Mouse (Mus musculus) MEL (cell line): ENCODE data around the gene Faf1. TPM values are rescaled to one million over a fixed set of nuclear protein-coding genes. Genes with fewer than 3 reads are reported as not detected.

ENCODE experiments used
- DNase-seq: peaks from one replicate; pipeline ENCODE4 v3.0.0; 2011; ENCODE audit warnings: low read depth, low spot score
- H3K27ac ChIP-seq: 2 replicates; pipeline ENCODE4 v1.5.1; 2012; ENCODE audit warnings: low read depth, mild to moderate bottlenecking, control low read depth, low read length, moderate library complexity; ENCODE audit not compliant: control insufficient read depth
- H3K27me3 ChIP-seq, 2 experiments: fragments of 150-350 bp in 1 of 2; sonication (generic) in 1 of 2; 2 replicates each; pipeline ENCODE4 v1.6.1; 2012; ENCODE audit warnings: low read length in 2 of 2, mild to moderate bottlenecking in 2 of 2, improper control_type of control experiment in 1 of 2, moderate library complexity in 1 of 2; ENCODE audit not compliant: insufficient read depth in 2 of 2, control insufficient read depth in 1 of 2
- H3K36me3 ChIP-seq, 2 experiments: 2 replicates each; pipeline ENCODE4 v1.6.1; 2012 to 2014; ENCODE audit warnings: low read length in 2 of 2, improper control_type of control experiment in 1 of 2, inconsistent platforms in 1 of 2, mild to moderate bottlenecking in 1 of 2; ENCODE audit not compliant: insufficient read depth in 2 of 2, control insufficient read depth in 1 of 2
- H3K4me1 ChIP-seq, 2 experiments: fragments of 150-350 bp in 1 of 2; sonication (generic) in 1 of 2; 2 replicates each; pipeline ENCODE4 v1.6.1; 2012; ENCODE audit warnings: low read length in 2 of 2, improper control_type of control experiment in 1 of 2, mild to moderate bottlenecking in 1 of 2; ENCODE audit not compliant: insufficient read depth in 2 of 2, control insufficient read depth in 1 of 2
- H3K4me3 ChIP-seq, 2 experiments: fragments of 150-350 bp in 1 of 2; sonication (generic) in 1 of 2; 2 replicates each; pipeline ENCODE4 v1.5.1; 2012; ENCODE audit warnings: low read depth in 2 of 2, low read length in 2 of 2, mild to moderate bottlenecking in 2 of 2, moderate library complexity in 2 of 2, control low read depth in 1 of 2, improper control_type of control experiment in 1 of 2; ENCODE audit not compliant: control insufficient read depth in 1 of 2, insufficient read depth in 1 of 2
- H3K79me2 ChIP-seq: 2 replicates; pipeline ENCODE4 v1.6.1; 2012; ENCODE audit warnings: mild to moderate bottlenecking, low read length, moderate library complexity; ENCODE audit not compliant: control insufficient read depth, poor library complexity, insufficient read depth
- H3K9ac ChIP-seq: 2 replicates; pipeline ENCODE4 v1.6.1; 2012; ENCODE audit warnings: low read depth, mild to moderate bottlenecking, control low read depth, low read length, moderate library complexity; ENCODE audit not compliant: control insufficient read depth, poor library complexity, severe bottlenecking
- H3K9me3 ChIP-seq: fragments of 150-350 bp; sonication (generic); replicated peaks from 2 replicates; pipeline ENCODE4 v1.6.1; 2012; ENCODE audit warnings: mild to moderate bottlenecking, low read length, improper control_type of control experiment, moderate library complexity; ENCODE audit not compliant: insufficient read depth
- BHLHE40 ChIP-seq: IDR thresholded peaks from 2 replicates; pipeline ENCODE4 v1.6.1; 2012; ENCODE audit warnings: low read depth, mild to moderate bottlenecking, inconsistent platforms, low read length, improper control_type of control experiment, borderline replicate concordance
- CHD1 ChIP-seq: IDR thresholded peaks from 2 replicates; pipeline ENCODE4 v1.6.1; 2012; ENCODE audit warnings: low read depth, mild to moderate bottlenecking, inconsistent platforms, low read length, improper control_type of control experiment
- CHD2 ChIP-seq: IDR thresholded peaks from 2 replicates; pipeline ENCODE4 v1.6.1; 2011; ENCODE audit warnings: low read length, improper control_type of control experiment
- CTCF ChIP-seq, 3 experiments: IDR thresholded peaks in 2 of 3; conservative IDR thresholded peaks in 1 of 3; 2 replicates each; pipeline ENCODE4 v1.5.1; 2011 to 2012; ENCODE audit warnings: low read length in 3 of 3, low read depth in 2 of 3, mild to moderate bottlenecking in 2 of 3, improper control_type of control experiment in 1 of 3, inconsistent platforms in 1 of 3, mixed read lengths in 1 of 3, moderate library complexity in 1 of 3; ENCODE audit not compliant: control insufficient read depth in 1 of 3, insufficient read depth in 1 of 3, poor library complexity in 1 of 3, severe bottlenecking in 1 of 3
- ELF1 ChIP-seq: IDR thresholded peaks from 2 replicates; pipeline ENCODE4 v1.6.1; 2014; ENCODE audit warnings: low read depth, mild to moderate bottlenecking, inconsistent platforms, low read length, improper control_type of control experiment, moderate library complexity
- EP300 ChIP-seq, 2 experiments: IDR thresholded peaks; 2 replicates each; pipeline ENCODE4 v1.6.1; 2011; ENCODE audit warnings: improper control_type of control experiment in 2 of 2, low read length in 2 of 2, low read depth in 1 of 2, mild to moderate bottlenecking in 1 of 2
- ETS1 ChIP-seq: IDR thresholded peaks from 2 replicates; pipeline ENCODE4 v1.6.1; 2012; ENCODE audit warnings: low read depth, mild to moderate bottlenecking, inconsistent platforms, low read length, improper control_type of control experiment, moderate library complexity
- GABPA ChIP-seq: IDR thresholded peaks from 2 replicates; pipeline ENCODE4 v1.6.1; 2012; ENCODE audit warnings: low read depth, mild to moderate bottlenecking, inconsistent platforms, low read length, improper control_type of control experiment, moderate library complexity
- HCFC1 ChIP-seq: IDR thresholded peaks from 2 replicates; pipeline ENCODE4 v1.6.1; 2012; ENCODE audit warnings: low read depth, mild to moderate bottlenecking, inconsistent platforms, low read length, improper control_type of control experiment, moderate library complexity
- KAT2A ChIP-seq: conservative IDR thresholded peaks from 2 replicates; pipeline ENCODE4 v1.6.1; 2012; ENCODE audit warnings: low read depth, low read length, improper control_type of control experiment, inconsistent platforms
- MAFK ChIP-seq: IDR thresholded peaks from 2 replicates; pipeline ENCODE4 v1.6.1; 2011; ENCODE audit warnings: low read depth, mild to moderate bottlenecking, low read length, improper control_type of control experiment, borderline replicate concordance
- MAX ChIP-seq: IDR thresholded peaks from 2 replicates; pipeline ENCODE4 v1.6.1; 2011; ENCODE audit warnings: low read length, improper control_type of control experiment
- MAZ ChIP-seq: IDR thresholded peaks from 2 replicates; pipeline ENCODE4 v1.6.1; 2012; ENCODE audit warnings: low read depth, mild to moderate bottlenecking, inconsistent platforms, low read length, improper control_type of control experiment
- NRF1 ChIP-seq: IDR thresholded peaks from 2 replicates; pipeline ENCODE4 v1.6.1; 2014; ENCODE audit warnings: low read depth, mild to moderate bottlenecking, inconsistent platforms, low read length, improper control_type of control experiment, moderate library complexity; ENCODE audit not compliant: poor library complexity, insufficient read depth, severe bottlenecking
- POLR2AphosphoS2 ChIP-seq: IDR thresholded peaks from 2 replicates; pipeline ENCODE4 v1.6.1; 2011; ENCODE audit warnings: low read length, improper control_type of control experiment
- RAD21 ChIP-seq: IDR thresholded peaks from 2 replicates; pipeline ENCODE4 v1.6.1; 2011; ENCODE audit warnings: mild to moderate bottlenecking, low read depth, low read length, improper control_type of control experiment
- RCOR1 ChIP-seq: IDR thresholded peaks from 2 replicates; pipeline ENCODE4 v1.6.1; 2012; ENCODE audit warnings: low read depth, mild to moderate bottlenecking, inconsistent platforms, low read length, improper control_type of control experiment
- SIN3A ChIP-seq: IDR thresholded peaks from 2 replicates; pipeline ENCODE4 v1.6.1; 2012; ENCODE audit warnings: low read length, improper control_type of control experiment, inconsistent platforms
- SMC3 ChIP-seq: IDR thresholded peaks from 2 replicates; pipeline ENCODE4 v1.6.1; 2011; ENCODE audit warnings: low read depth, low read length, improper control_type of control experiment
- TAL1 ChIP-seq: IDR thresholded peaks from 2 replicates; pipeline ENCODE4 v1.6.1; 2012; ENCODE audit warnings: mild to moderate bottlenecking, inconsistent platforms, low read length, moderate library complexity, mixed read lengths
- UBTF ChIP-seq: IDR thresholded peaks from 2 replicates; pipeline ENCODE4 v1.6.1; 2012; ENCODE audit warnings: low read depth, mild to moderate bottlenecking, inconsistent platforms, low read length, improper control_type of control experiment, moderate library complexity, borderline replicate concordance; ENCODE audit not compliant: insufficient read depth
- USF1 ChIP-seq: IDR thresholded peaks from 2 replicates; pipeline ENCODE4 v1.6.1; 2014; ENCODE audit warnings: low read depth, mild to moderate bottlenecking, inconsistent platforms, low read length, improper control_type of control experiment, moderate library complexity
- ZKSCAN1 ChIP-seq: IDR thresholded peaks from 2 replicates; pipeline ENCODE4 v1.6.1; 2012; ENCODE audit warnings: low read depth, mild to moderate bottlenecking, inconsistent platforms, low read length, improper control_type of control experiment, moderate library complexity
- ZNF384 ChIP-seq: IDR thresholded peaks from 2 replicates; pipeline ENCODE4 v1.6.1; 2012; ENCODE audit warnings: low read depth, mild to moderate bottlenecking, inconsistent platforms, low read length, improper control_type of control experiment
- polyA plus RNA-seq, 2 experiments: library from polyadenylated mRNA; stranded (reverse) in 1 of 2; unstranded in 1 of 2; fragments of >175 nt in 1 of 2; fragments of >200 nt in 1 of 2; gene quantifications; 2 replicates each; pipeline versions ENCODE4 v1.2.1 to v1.2.4; 2012; ENCODE audit warnings: low replicate concordance in 2 of 2, low read depth in 1 of 2; ENCODE audit not compliant: insufficient read length in 2 of 2, insufficient read depth in 1 of 2, missing spikeins in 1 of 2
- total RNA-seq: library from RNA; depleted of rRNA; stranded (reverse); fragments of 300-350 nt; gene quantifications from 2 replicates; pipeline ENCODE4 v1.2.3, GENCODE M21; 2012

Faf1 gene
- total and polyA plus RNA-seq, 3 experiments: 36.5 to 37.6 TPM; not detected in 1

GRCm38 (mm10) chr4:109976273-109977147, 300.1 kb downstream of the Faf1 start:
- no peak for TF ChIP-seq CHD1
- no peak for TF ChIP-seq CHD2
- no peak for TF ChIP-seq TAL1
- TF ChIP-seq SIN3A: no peak
- no peak for TF ChIP-seq POLR2AphosphoS2
- no peak for TF ChIP-seq MAX
- no peak for TF ChIP-seq SMC3
- TF ChIP-seq ZNF384: no peak
- TF ChIP-seq NRF1: no peak
- TF ChIP-seq USF1: no peak
- no peak for TF ChIP-seq MAFK
- no peak for TF ChIP-seq CTCF (IDR thresholded peaks at IDR 0.05 in 2 of 3, conservative IDR thresholded peaks at IDR 0.05 in 1 of 3; ENCODE audit: control insufficient read depth in 1 of 3, insufficient read depth in 1 of 3, low read depth in 2 of 3, low read length in 3 of 3, poor library complexity in 1 of 3, severe bottlenecking in 1 of 3)
- TF ChIP-seq UBTF: no peak
- TF ChIP-seq BHLHE40: no peak
- DNase-seq: no peak
- no peaks in the 10 kb centered on the region for H3K9me3 ChIP-seq

DNA sequence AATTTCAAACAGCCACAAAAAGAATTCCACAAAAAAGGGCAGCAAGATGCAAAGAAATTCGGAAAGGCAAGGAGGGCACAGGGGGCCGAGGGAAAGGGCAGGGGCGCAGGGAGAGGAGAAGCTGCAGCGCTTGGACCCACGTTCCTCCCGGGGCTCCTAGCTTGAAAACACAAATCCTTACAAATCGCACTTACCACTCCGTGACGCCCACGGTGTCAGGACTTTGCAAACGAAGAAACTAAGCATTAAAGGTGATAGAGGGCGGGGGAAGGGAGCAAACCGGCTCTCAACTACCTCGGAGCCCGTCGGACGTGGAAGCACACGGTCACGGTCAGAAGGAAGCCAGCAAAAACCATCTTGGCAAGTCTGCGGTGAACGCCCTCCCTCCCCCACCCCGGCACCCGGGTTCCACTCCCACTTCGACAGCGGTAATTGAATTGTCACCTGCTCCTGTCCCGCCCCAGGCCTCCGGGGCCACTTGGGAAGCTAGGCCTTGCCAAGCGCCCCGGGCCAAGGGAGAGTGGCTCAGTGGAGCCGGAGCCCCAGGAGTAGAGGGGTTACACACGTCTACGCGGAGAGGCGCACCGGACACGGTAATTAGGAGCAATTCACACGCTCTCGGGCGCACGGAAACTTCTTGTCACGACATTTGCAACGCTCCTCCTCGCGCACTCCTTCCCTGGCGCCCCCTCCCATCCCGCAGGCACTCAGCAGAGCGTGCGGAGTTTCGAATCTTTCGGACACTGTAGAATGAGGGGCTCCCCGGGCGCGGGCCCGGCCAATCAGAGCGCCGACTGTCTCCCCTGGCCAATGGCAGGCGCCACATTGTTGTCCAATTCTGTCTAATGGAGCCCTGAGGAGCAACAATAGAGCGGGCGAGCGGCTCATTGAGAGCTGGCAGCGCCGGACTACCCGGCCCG, 301.0 kb downstream of the Faf1 start, which contains the start of gene Dmrta2:
Gene Dmrta2, plus strand, starts transcription at position 906 of the 920 bp plus-strand sequence.
- Histone ChIP-seq H3K36me3 (no peaks in the 10 kb centered on the region), H3K27ac (no peak within 1 kb of the TSS), H3K9me3 (no peaks in the 10 kb centered on the region), H3K27me3 (no peaks in the 10 kb centered on the region), H3K4me1 (no peaks in the 10 kb centered on the region), H3K4me3 (no peak within 1 kb of the TSS), H3K9ac (no peak within 1 kb of the TSS), H3K79me2 (no peaks in the 10 kb centered on the region)
- no peak for DNase-seq
- TF ChIP-seq RCOR1 (no peak), MAZ (no peak), ZNF384 (no peak), HCFC1 (no peak), KAT2A (no peak), GABPA (no peak), RAD21 (no peak), ZKSCAN1 (no peak), ELF1 (no peak), CHD1 (no peak), POLR2AphosphoS2 (no peak), EP300 (IDR thresholded peaks at IDR 0.05; ENCODE audit: low read depth in 1 of 2, low read length in 2 of 2) (no peak), ETS1 (no peak), MAFK (no peak)

More at GRCm38 (mm10) chr4:109976273-109977147, 300.1 kb downstream of the Faf1 start:
- no peak overlapping the region for H3K27ac ChIP-seq
- no peak overlapping the region for H3K9ac ChIP-seq
- H3K4me1 ChIP-seq: no peaks in the 10 kb centered on the region
- no peak overlapping the region for H3K4me3 ChIP-seq
- H3K79me2 ChIP-seq: no peaks in the 10 kb centered on the region
- no peaks in the 10 kb centered on the region for H3K36me3 ChIP-seq
- no peaks in the 10 kb centered on the region for H3K27me3 ChIP-seq
